ENCODE assay signal across 20 mouse cellular contexts in the genomic region with DNA sequence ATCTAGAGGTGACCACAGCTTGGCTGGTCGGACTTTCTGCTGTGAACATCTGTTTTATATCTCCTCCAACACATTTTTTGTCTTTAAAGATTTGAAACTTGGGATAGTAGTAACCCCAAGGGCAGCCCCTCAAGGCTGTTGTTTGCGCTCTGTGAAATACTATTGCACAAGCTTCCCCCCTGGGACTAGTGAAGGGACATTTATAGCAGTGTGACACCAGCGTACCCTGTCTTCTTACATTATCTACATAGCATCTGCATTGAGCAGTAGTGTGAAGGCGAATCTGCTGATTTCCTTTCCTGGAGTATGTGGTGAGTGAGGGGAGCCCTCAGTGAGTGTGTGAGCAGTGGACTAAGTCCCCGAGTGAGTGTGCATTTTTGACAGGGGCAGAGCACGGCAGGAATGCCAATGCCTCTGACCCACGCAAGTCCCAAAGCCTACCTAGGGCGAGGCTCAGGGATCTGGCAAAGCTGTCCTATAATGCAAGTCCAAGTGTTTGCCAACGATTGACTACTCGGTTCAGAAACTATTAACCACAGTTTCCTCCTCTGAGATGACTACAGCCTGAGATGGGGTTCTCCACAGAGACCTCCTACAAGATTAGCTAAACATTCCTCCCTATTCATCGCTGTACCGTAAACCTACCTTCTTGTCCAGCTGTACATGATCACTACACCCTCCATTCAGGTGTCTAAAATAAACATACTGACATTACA. TPM values are rescaled to one million over a fixed set of nuclear protein-coding genes. Genes with fewer than 3 reads are reported as not detected.
A peak's percentile ranks its signal among the peaks of the same experiment; 100 is the strongest.
DNase-seq lines count a peak whose midpoint lies in the region; ATAC-seq lines count a peak whose summit lies in the region.
"Had no signal": no experiment of that assay in that cellular context is flagged by ENCODE, and none has a peak within 500 bp of the region (broad histone marks: within the 10 kb centered on the region; RNA-seq: fewer than 3 reads in every experiment).

No protein-coding gene starts in this region.

- no peak overlapping the region for H3K4me3 ChIP-seq in heart, embryonic 10.5 days
- no peak overlapping the region for H3K4me3 ChIP-seq in midbrain, embryonic 11.5 days (ENCODE audit: low read depth, low read length)
- no peak overlapping the region for H3K4me3 ChIP-seq in midbrain, embryonic 13.5 days (replicated peaks)
- H3K4me3 ChIP-seq: hindbrain, embryonic 10.5 days; limb, embryonic 15.5 days; midbrain, embryonic 15.5 days had no signal

- no peak overlapping the region for H3K4me2 ChIP-seq in midbrain, embryonic 11.5 days
- H3K4me2 ChIP-seq in midbrain, embryonic 13.5 days (replicated peaks), result no peak overlapping the region
- H3K4me2 ChIP-seq: limb, embryonic 15.5 days; midbrain, embryonic 15.5 days had no signal

- no peak for ATAC-seq in midbrain, embryonic 11.5 days (ENCODE audit: low FRiP score)
- no peak for ATAC-seq in midbrain, embryonic 13.5 days
- ATAC-seq: forebrain, embryonic 14.5 days; intestine, embryonic 16.5 days; midbrain, embryonic 15.5 days had no signal

- no peak overlapping the region for H3K9ac ChIP-seq in midbrain, embryonic 11.5 days (ENCODE audit: low read length)
- H3K9ac ChIP-seq in midbrain, embryonic 13.5 days (replicated peaks), result no peak overlapping the region
- H3K9ac ChIP-seq: limb, embryonic 15.5 days; midbrain, embryonic 15.5 days had no signal

- peak; percentile 95 for DNase-seq in heart, adult 11 months
- no peak for DNase-seq in heart, embryonic 10.5 days (ENCODE audit: low spot score)
- DNase-seq in midbrain, embryonic 11.5 days (ENCODE audit: low spot score, missing footprints), result peak; percentile 33
- peak; percentile 32 for DNase-seq in lung, postnatal 25 days (ENCODE audit: low spot score)
- DNase-seq in cerebellum, adult 11 months, result no peak
- DNase-seq in cerebellum, adult 9-11 months, result no peak
- DNase-seq in testis, postnatal 10 days (ENCODE audit: low spot score), result no peak
- DNase-seq: cerebellum, adult 8-10 months; gastrocnemius, postnatal 14 days; right cerebral cortex, postnatal 25 days; thymus, postnatal 4 days had no signal

- 84% methylated on average over 12 of the region's 12 CpGs for WGBS in heart, embryonic 10.5 days
- 90% methylated on average over 12 of the region's 12 CpGs for WGBS in midbrain, embryonic 11.5 days
- WGBS in midbrain, embryonic 13.5 days, result 92% methylated on average over 12 of the region's 12 CpGs

- no peaks in the 10 kb centered on the region for H3K9me3 ChIP-seq in heart, embryonic 10.5 days
- no peaks in the 10 kb centered on the region for H3K9me3 ChIP-seq in midbrain, embryonic 11.5 days (ENCODE audit: control insufficient read depth, low read length)
- H3K9me3 ChIP-seq in midbrain, embryonic 13.5 days, result no peaks in the 10 kb centered on the region
- H3K9me3 ChIP-seq: hindbrain, embryonic 10.5 days; limb, embryonic 15.5 days; midbrain, embryonic 15.5 days had no signal

- H3K27ac ChIP-seq in heart, embryonic 10.5 days, result no peak overlapping the region
- no peak overlapping the region for H3K27ac ChIP-seq in midbrain, embryonic 11.5 days (ENCODE audit: low read depth, low read length)
- H3K27ac ChIP-seq in midbrain, embryonic 13.5 days, result no peak overlapping the region
- H3K27ac ChIP-seq: hindbrain, embryonic 10.5 days; limb, embryonic 15.5 days; midbrain, embryonic 15.5 days had no signal

- no peaks in the 10 kb centered on the region for H3K4me1 ChIP-seq in heart, embryonic 10.5 days
- H3K4me1 ChIP-seq in midbrain, embryonic 11.5 days (ENCODE audit: control insufficient read depth, insufficient read depth, low read length), result peaks cover 2% of the 10 kb centered on the region; the same call in 1 of the 2 replicates
- peaks cover 15% of the 10 kb centered on the region for H3K4me1 ChIP-seq in midbrain, embryonic 13.5 days (replicated peaks)
- H3K4me1 ChIP-seq: hindbrain, embryonic 10.5 days had no signal

- H3K27me3 ChIP-seq in heart, embryonic 10.5 days (ENCODE audit: insufficient read depth, poor library complexity, severe bottlenecking), result no peaks in the 10 kb centered on the region
- no peaks in the 10 kb centered on the region for H3K27me3 ChIP-seq in midbrain, embryonic 11.5 days (ENCODE audit: control insufficient read depth, insufficient read depth, low read length)
- no peaks in the 10 kb centered on the region for H3K27me3 ChIP-seq in midbrain, embryonic 13.5 days
- H3K27me3 ChIP-seq: limb, embryonic 15.5 days; midbrain, embryonic 15.5 days had no signal

- no peaks in the 10 kb centered on the region for H3K36me3 ChIP-seq in heart, embryonic 10.5 days
- H3K36me3 ChIP-seq in midbrain, embryonic 11.5 days (ENCODE audit: control insufficient read depth, insufficient read depth, low read length), result no peaks in the 10 kb centered on the region
- H3K36me3 ChIP-seq in midbrain, embryonic 13.5 days, result no peaks in the 10 kb centered on the region
- H3K36me3 ChIP-seq: hindbrain, embryonic 10.5 days; limb, embryonic 15.5 days; midbrain, embryonic 15.5 days had no signal

RNA-seq across cellular contexts. Expression of a gene that starts 14.2 kb away (rescaled TPM):
- polyA plus RNA-seq in heart, embryonic 10.5 days (2016; fragmentation: Nextera tagmentation; extraction: Ambion mirVana), result not detected in 2 replicates
- not detected in 2 replicates for polyA plus RNA-seq in midbrain, embryonic 11.5 days (2014; fragmentation: Nextera tagmentation; extraction: Ambion mirVana)
- polyA plus RNA-seq in midbrain, embryonic 13.5 days (2015; fragmentation: Nextera tagmentation; extraction: Ambion mirVana), result not detected in 2 replicates
- polyA plus RNA-seq: embryonic facial prominence, embryonic 14.5 days; forebrain, embryonic 14.5 days; hindbrain, embryonic 10.5 days; intestine, embryonic 16.5 days; limb, embryonic 15.5 days; midbrain, embryonic 15.5 days; neural tube, embryonic 14.5 days; stomach, embryonic 14.5 days had no signal

Comparison
In these comparisons a context has a peak if more than half of its experiments do, and no peak if none do; other contexts are left out.
1. DNase-seq: peak in heart, adult 11 months (single experiment), midbrain, embryonic 11.5 days (single experiment) and lung, postnatal 25 days (single experiment); none in heart, embryonic 10.5 days (single experiment), cerebellum, adult 11 months (single experiment), cerebellum, adult 9-11 months (single experiment) and testis, postnatal 10 days (single experiment).